Mouse (Mus musculus) megakaryocyte, adult 5-6 weeks (primary cell): ENCODE data around the gene Hk2. TPM values are rescaled to one million over a fixed set of nuclear protein-coding genes. Genes with fewer than 3 reads are reported as not detected.

Experiments
- ATAC-seq: 2 replicates; pipeline ENCODE4 v1.8.0; 2016; ENCODE audit warnings: mild to moderate bottlenecking, inconsistent platforms; ENCODE audit not compliant: poor library complexity, severe bottlenecking
- total RNA-seq, 2 experiments: library from RNA; stranded (forward) in 1 of 2; stranded (reverse) in 1 of 2; fragments of 153-499, 151-499 nt in 1 of 2; fragments of 221-1000, 200-1000 nt in 1 of 2; gene quantifications; 2 replicates each; pipeline versions ENCODE4 v1.2.3 to v1.2.4; 2015 to 2017

Gene Hk2
- total RNA-seq, 2 experiments from 2014 or later = 64.1 to 70.2 TPM

DNA sequence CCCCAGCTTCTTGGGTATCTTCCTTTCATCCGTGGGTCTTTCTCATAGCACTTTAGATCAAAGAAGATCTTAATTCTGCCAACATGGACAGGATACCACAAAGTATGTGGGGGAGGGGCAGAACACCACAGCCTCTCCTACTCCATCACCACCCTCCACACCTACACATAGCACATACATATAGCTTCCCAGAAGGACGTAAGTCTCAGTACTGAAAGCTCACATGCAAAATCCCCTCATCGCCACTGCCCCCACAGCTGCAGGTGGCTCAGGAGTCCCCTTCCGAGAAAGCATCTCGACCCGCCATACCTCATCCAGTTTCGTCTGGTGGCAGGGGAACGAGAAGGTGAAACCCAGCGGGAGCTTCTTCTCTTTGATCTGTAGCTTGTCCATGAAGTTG is 29.7 kb downstream of the Hk2 start:
- no peak for ATAC-seq

DNA sequence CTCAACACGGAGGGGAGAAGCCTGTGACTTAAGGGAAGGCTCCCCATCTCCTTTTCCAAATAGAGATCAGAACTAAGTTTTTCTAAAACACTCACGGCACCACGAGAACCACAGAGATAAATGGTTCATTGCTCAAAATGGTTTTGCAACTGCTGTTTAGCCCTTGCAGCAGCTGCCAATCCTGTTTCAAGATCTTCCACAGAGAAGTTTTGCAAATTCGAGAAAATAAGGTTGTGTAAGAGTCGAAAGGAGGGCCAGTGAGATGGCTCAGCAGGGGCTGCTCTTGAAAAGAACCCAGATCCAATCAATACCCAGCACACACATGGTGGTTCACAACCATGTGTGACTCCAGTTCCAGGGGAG is 32.8 kb downstream of the Hk2 start:
- ATAC-seq = peak; percentile 61

- ATAC-seq = no peak; the same call in 1 of the 2 replicates
Observed at GRCm38 (mm10) chr6:82740868-82741517, 33.3 kb downstream of the Hk2 start.

GRCm38 (mm10) chr6:82740269-82740668 is 34.0 kb downstream of the Hk2 start:
- ATAC-seq = peak; percentile 77

- ATAC-seq = no peak
Observed at GRCm38 (mm10) chr6:82737634-82738540, 36.4 kb downstream of the Hk2 start.

- ATAC-seq = no peak
Observed at GRCm38 (mm10) chr6:82736626-82737600, 37.3 kb downstream of the Hk2 start.

- ATAC-seq = no peak
Observed at GRCm38 (mm10) chr6:82735347-82735746, 38.9 kb downstream of the Hk2 start.

DNA sequence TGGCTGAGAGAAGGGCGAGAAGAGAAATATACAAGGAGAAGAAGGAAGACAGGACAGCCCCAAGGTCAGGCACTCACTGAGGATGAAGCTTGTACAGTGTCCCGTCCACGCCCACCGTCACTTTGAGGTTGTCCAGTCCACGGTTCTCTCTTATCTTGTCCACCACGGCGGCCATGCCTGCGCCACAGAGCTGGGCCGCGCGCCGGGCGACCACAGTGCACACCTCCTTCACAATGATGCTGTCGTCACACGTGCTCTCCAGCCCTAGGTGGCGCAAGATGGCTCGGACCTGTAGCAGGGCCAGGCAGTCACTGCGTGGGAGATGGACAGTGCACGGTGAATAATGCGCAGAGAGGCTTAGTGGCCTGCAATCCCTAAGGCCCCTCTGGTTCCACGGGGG is 45.6 kb downstream of the Hk2 start:
- peak; percentile 33; the same call in 1 of the 2 replicates for ATAC-seq

DNA sequence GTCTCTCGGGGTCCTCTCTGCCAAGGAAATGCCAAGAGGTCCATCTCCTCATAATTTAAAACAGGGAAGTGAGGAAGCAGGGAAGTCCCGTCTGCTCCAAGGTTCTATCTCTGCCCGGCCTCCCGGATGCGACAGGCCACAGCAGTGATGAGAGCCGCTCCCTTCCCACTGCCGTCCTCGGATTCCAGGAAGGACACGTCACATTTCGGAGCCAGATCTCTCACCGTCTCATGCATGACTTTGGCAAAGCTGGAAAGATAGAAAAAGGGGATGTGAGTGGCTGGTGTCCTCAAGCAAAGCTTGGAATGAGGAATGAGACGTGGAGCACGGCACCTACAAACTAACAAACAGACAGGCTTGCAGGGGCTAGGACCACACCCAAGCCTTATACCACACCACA is 47.0 kb downstream of the Hk2 start:
- ATAC-seq = no peak

DNA sequence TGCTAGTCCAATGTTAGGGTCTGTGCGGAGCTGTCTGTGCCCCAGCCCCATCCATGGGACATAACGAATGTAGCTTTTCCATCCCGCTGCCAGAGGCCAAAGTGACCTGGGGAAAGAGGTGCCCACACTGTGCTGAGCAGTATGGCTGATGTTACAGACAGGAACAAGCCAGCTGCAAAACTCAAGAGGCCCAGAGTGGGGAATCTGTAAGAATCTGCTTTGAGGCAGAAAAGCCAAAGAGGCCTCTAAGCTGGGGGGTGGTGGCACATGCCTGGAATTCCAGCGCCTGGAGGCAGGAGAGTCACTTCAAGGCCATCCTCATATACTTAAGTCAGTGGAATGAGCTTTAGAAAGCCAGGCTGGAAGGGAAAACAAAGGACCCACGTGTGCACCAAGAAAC is 50.9 kb downstream of the Hk2 start:
- ATAC-seq = no peak

DNA sequence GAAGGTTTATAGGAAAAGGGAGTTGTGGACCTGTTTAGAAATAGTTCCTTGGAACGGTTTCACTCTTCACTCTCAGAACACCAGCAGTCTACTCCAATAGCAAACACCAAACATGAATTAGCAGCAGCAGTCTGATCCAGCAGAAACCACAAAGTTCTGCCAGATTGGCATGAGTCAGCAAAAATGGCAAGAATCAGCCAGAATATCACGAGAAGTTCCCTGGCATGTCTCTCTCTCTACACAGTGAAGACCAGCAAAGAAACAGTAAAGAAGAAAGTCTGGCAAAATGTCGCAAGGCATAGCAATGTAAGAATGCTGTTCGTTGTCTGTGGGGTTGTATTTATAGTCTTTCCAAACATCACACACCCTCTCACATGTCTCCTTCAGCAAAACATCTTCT is 58.1 kb downstream of the Hk2 start:
- no peak for ATAC-seq

DNA sequence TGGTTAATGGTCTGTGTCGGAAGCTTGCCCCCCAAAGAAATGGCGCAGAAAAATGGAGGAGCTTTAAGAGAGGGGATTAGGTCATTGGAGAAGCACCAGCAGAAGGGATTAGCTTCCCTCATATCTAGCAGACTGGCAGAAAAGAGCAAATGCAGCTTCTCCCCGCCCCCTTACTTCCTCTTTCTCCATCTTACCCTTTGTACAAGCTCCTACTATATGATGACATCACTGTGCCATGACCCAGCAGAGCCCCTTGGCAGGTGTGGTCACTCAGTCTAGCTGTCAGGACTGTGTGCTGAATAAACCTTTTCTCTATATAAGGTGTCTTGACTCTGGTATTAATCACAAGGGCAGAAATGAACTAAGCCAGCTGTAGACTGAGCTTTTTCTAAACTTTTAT is 58.6 kb downstream of the Hk2 start:
- peak; percentile 85 for ATAC-seq

GRCm38 (mm10) chr6:82715253-82715652 is 59.0 kb downstream of the Hk2 start:
- ATAC-seq = no peak

- no peak for ATAC-seq
Observed at GRCm38 (mm10) chr6:82714841-82715240, 59.4 kb downstream of the Hk2 start.

GRCm38 (mm10) chr6:82714243-82714642 is 60.0 kb downstream of the Hk2 start:
- peak; percentile 91 for ATAC-seq

DNA sequence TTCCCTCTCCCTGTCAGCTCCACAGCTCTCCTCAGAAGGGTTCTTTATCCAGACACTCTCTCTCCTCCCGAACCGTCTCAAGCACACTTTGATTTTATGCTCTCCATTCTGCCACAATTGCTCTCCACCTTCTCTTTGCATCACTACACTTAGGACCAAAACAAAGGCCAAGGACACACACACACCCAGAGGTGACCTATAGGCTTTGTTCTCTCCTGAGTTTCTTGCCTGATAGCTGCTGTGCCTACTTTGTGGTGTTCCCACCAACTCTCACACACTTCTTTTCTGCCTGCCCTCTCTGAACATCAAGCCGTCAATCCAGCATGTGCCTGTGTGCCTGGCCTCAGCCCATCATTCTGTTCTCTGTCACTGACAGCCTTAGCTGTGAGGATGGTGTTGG is 66.5 kb downstream of the Hk2 start:
- ATAC-seq = no peak

DNA sequence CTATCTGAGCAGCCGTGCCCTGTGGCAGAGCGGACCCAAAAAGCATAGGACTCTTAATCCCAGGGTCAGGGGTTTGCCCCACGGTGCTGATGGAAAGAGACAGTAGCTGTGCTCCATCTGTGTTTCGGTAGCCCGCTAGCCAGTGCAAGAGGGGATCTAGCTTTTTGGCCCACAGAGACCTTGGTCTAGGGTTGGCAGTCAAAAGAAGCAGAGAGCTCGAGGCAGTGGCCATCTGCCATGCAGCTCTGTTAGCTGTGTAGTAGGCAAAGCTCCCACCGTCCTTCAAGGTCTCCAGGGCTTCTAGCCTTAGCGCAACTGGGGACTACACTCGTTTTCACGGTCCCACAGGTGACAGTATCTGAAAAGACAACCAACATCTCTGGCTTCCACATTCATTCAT is 67.0 kb downstream of the Hk2 start:
- ATAC-seq = no peak

- ATAC-seq = no peak
Observed at GRCm38 (mm10) chr6:82705221-82705620, 69.0 kb downstream of the Hk2 start, which contains the start of gene Pole4. Gene Pole4, minus strand, starts transcription at chr6:82705365.

DNA sequence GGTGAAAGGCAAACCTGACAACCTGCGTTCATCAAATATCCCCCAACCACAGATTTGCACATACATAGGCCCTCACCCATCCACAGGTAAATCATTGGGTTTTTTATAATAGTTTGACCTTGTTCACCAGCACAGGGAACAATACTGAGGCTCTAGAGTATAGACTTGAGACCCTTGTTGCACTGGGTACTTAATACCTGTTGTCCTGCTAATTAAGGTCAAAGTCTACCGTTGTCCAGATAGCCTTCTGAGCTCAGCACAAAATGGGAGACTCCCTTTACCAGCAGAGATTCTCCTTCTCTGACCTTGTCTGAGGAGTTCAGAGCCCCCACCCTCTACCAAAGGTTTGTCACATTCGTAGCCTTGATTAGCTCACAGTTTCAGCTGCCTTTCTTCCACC is 70.5 kb downstream of the Hk2 start:
- ATAC-seq = no peak

DNA sequence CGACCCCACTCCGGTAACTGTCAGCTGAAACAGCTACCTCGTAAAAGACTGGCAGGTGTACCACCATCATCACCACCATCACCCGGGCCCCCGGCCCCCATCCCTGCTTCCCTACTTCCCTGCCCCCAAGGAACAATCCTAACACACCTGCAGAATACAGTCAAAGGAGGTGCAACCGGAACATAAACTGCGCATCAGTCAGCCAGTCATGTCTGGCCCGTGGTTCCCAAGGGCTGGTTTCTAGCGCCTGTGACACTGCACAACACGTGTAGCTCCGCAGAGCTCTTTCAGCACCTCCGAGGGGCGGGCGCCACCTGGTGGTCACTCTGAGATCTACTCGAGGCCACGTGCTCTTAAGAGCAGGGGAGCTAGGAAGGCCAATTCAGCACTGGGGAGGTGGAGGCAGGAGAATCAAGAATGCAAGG is 71.6 kb downstream of the Hk2 start:
- peak; percentile 98 for ATAC-seq

GRCm38 (mm10) chr6:82701296-82701695 is 73.0 kb downstream of the Hk2 start:
- ATAC-seq = no peak
